Mouse (Mus musculus) cerebellum, adult 2 months (tissue): ENCODE measurements around the gene Tppp3.

Experiments
- CTCF ChIP-seq: fragments of 200-500 bp; IDR thresholded peaks from 2 replicates; pipeline ENCODE4 v1.5.1; 2011; ENCODE audit warnings: low read depth, mild to moderate bottlenecking, control low read depth, low read length, moderate library complexity, borderline replicate concordance; ENCODE audit not compliant: insufficient read depth
- POLR2A ChIP-seq: fragments of 200-500 bp; IDR thresholded peaks from 2 replicates; pipeline ENCODE4 v1.6.1; 2011; ENCODE audit warnings: low read length, control low read depth, borderline replicate concordance; ENCODE audit not compliant: insufficient read depth

DNA sequence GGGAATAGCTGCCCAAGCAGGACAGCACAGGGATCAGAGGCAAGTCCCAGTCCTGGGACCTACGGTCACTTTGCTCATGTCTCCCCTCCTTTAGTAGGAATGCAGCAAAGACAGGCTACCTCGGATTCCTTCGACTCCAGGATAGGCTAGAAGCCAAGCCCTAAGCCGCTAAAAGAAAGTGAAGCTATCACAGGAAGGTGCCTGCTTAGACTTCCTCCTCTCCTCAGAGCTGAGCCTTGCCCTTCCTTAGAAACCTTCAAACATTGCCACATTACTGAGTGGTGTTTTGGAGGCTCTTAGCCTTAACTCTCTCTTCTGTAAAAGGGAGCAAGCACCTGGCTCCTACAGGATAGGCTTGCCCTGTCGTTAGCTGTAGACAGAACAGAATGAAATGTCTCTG lies 3.4 kb upstream of the Tppp3 start:
- TF ChIP-seq CTCF (no peak), POLR2A (no peak)
